Mouse (Mus musculus) telencephalon, adult 2 months (tissue): Measurements from ENCODE around the gene Adamts4.

Experiments used
- DNase-seq: peaks from one replicate; pipeline ENCODE4 v3.0.0-alpha.2; 2011; ENCODE audit warnings: low read depth, low spot score

The Adamts4 gene

GRCm38 (mm10) chr1:171252415-171252814, 2.2 kb downstream of the Adamts4 start:
- no peak for DNase-seq

DNA sequence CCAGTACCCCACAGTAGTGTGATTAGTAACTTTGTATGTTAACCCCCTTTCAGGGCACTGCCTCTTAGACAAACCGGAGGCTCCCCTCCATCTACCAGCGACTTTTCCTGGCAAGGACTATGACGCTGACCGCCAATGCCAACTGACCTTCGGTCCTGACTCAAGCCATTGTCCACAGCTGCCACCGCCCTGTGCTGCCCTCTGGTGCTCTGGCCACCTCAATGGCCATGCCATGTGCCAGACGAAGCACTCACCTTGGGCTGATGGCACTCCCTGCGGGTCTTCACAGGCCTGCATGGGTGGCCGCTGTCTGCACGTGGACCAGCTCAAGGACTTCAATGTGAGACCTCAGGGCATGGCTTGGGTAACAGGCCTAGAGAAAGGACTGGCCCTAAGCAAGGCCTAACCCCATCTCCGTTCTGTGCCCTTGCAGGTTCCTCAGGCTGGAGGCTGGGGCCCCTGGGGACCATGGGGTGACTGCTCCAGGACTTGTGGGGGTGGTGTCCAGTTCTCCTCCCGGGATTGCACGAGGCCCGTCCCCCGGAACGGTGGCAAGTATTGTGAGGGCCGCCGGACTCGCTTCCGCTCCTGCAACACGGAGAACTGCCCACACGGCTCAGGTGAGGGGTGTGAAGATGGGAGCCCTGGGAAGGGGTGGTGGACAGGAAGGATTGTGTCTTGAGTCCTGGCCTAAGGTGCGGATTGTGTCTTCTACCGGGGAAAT, 6.0 kb downstream of the Adamts4 start:
- DNase-seq = no peak

DNA sequence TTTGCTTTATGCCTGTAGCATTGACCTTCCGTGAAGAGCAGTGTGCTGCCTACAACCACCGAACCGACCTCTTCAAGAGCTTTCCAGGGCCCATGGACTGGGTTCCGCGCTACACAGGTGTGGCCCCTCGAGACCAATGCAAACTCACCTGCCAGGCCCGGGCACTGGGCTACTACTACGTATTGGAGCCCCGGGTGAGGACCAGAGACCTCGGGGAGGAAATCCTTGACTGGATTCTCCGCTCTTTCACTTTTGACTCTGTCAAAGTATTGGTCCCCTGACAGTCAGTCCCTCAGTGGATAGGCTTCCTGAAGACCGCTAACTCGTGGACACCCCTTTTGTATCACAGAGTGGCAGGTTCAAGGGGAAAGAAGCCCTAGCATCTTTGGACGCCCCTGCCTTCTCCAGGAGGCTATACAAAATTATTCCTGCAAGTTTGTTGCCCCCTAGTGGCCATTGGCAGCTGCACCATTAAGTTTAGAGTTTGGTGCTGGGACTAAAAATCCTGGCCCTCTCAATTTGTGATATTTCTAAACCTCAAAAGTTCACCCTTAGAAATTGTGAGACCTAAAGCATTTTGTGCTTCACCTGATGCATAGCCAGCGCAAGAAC, 6.8 kb downstream of the Adamts4 start:
- no peak for DNase-seq

DNA sequence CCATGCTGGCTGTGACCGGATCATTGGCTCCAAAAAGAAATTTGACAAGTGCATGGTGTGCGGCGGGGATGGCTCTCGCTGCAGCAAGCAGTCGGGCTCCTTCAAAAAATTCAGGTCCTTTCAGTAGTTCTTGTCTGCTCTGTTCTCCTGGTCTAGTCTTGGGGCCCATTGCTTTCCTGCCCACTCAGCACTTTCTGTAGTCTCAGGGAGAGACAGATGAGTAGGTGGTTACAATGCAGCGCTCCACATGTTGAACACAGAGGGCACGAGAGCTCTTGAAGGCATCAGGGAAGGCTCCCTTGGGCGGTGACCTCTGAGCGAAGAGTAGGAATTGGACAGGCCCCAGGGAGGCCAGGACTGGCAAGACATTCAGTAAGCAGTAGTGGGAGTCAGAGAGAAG, 7.6 kb downstream of the Adamts4 start:
- DNase-seq = no peak

DNA sequence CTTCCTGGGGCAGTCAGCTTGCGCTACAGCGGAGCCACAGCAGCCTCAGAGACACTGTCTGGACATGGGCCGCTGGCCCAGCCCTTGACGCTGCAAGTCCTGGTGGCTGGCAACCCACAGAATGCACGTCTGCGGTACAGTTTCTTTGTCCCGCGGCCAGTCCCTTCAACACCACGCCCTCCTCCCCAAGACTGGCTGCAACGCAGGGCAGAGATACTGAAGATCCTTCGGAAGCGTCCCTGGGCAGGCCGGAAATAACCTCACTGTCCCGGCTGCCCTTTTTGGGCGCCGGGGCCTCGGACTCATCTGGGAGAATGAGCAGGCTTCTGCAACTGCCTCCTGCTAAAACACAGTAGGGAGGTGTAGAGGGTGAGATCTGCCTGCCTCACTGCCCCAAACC, 8.7 kb downstream of the Adamts4 start:
- DNase-seq = no peak

DNA sequence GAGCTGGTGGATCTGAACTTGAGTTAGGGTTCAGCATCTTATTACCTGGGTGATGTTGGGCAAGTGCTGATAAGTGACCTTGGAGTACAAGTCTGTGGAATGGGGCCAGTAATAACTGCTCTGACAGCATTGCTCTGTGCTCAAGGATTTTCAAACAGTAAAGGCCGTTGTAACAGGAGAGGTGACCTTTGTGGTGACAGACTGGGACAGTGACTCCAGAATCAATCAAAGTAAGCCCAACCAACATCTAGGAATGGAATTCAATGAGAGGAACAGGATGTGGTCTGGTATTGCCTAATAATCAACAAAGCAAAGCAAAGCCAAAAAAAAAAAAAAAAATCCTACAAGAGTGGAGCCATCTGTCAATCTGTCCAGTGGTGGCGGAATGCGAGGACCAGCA, 10.1 kb downstream of the Adamts4 start:
- DNase-seq = no peak

DNA sequence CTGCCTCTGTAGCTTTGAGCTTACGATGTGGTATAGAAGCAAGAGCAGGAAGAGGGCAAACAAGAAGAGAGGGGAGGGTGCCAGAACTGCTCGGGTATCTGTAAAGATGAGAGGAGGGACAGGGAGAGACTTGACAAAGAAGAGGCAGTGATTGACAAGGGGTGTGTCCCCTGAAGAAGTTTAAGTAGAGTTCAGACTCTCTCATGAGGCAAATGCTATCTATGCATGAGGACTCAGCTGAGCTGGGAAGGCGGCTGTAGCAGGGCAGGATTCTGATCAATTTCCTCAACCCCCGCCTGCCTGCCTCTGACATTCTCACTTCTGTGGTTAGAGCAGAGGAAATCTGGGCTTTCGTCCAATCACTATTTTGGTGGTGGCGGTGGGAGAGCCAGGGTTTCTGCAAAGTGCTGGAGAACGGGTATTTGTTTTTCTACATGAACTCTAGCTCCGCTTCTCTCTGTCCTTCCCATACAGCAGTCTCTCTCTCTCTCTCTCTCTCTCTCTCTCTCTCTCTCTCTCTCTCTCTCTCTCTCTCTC, 12.4 kb downstream of the Adamts4 start:
- DNase-seq = peak; percentile 95

DNA sequence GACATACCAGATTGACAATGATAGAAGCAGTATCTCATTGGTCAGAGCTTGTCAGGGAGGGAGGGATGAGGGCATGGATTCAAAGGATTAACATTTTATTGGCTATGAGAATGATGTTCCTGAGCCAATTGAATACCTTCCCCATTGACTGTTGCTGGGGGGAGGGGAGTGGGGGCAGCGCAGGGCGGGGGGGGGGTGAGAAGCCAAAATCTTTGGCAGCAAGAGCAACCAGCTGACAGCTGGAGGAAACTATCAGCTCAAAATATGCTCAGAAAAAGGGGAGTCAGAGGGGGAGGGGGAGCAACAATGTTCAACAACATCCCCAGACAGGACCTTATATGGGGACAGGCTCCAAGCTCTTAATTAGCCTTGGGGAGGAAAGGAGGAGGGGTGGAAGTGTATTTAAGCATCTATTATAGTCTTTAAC, 13.0 kb downstream of the Adamts4 start:
- peak; percentile 88 for DNase-seq

DNA sequence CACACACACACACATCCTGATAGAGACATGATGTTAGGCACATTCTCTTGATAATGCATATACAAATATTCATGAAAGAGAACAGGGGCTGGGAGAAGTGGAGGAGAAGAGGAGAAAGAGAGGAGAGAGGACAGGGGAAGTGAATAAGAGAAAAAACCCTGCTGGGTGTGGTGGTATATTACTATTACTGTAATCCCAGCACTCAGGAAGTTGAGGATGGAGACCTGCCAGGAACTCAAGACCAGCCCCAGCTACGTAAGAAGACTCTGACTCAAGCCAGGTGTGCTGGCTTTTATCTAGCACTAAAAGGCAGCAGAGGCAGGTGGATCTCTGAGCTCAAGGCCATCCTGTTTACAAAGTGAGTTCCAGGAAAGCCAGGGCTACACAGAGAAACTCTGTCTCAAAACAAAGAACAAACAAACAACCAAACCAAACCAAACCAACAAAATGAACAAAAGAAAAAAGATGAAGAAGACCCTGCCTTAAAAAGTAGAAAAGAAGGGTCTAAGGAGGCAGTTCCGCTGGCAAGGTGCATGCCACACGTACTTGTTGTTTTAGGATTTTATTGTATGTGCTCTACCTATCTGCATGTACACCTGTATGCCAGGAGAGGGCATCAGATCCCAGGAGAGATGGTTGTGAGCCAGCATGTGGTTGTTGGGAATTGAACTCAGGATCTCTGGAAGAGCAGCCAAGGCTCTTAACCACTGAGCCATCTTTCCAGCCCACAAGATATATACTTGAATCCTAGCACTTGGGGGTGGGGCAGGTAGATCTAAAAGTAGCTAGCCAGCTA, 13.6 kb downstream of the Adamts4 start:
- no peak for DNase-seq

DNA sequence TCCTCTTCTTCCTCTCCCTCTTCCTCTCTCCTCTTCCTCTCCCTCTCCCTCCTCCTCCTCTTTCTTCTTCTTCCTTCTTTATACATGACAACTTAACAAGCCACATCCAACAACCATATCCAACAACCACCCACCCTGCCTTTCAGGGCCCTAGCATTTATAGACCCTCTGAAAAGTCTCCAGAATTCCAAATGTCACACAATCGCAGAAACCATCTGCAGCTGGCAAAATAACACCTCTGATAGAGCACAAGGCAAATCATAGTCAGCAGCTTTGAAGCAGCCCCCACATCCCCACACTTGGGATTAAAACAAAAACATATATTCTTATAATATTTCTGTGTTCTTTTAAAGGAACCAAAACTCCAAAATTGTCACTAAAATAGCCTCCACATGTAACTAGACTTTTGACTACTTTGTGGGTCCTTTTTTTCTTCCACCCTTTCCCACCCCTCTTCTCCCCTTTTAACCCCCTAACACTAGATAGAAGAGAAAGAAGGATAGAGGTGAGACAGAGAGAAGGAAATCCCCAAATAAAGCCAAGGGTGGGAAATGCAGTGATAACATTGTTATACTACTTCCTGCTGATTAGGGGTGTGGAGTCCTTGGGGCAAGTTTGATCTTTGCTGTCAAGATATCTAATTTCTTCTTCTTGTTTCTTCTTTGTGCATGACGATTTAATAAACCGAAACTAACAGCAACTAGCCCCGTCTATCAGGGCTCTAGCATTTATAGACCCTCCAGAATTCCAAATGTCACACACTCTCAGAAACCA, 15.9 kb downstream of the Adamts4 start:
- DNase-seq = peak; percentile 60

DNA sequence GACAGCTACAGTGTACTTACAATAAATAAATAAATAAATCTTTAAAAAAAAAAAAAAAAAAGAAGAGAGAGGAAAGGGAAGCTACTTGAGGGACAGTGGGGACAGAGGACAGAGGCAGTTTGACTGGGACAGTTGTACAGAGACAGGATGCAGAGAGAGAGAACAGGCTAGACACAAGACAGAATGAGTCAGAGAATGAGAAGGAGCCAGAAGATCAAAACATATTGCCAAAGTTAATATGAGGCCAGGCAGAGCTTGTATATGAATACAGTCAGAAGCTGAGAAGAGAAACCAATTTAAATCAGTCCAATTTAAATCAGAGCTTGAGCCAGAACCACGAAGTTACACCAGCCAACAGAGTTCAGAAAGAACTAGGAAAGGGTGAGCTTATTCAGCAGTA, 18.1 kb downstream of the Adamts4 start:
- DNase-seq = no peak

GRCm38 (mm10) chr1:171269848-171270572, 19.8 kb downstream of the Adamts4 start, which contains the start of gene B4galt3:
TSS of gene B4galt3 (plus strand) at chr1:171270328.
- DNase-seq = peak; percentile 81

GRCm38 (mm10) chr1:171270573-171270900, 20.3 kb downstream of the Adamts4 start:
- no peak for DNase-seq

DNA sequence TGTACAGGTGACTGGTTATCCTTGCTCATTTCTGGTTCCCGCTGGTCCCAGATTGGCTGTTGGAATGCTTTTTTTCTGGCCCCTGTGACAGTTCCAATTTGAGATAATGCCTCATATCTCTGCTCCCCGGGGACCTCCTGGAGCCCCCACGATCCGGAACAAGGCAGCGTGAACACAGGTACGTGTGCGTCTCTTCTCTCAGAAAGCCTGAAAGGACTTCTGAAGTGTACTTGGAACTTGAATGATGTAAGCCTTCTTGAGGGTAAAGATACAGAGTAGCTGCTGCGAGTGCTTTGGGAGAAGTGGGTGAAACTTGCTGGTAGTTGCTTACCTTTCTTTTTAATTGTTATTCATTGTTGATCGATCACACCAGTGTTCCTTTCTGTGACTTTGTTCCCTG, 21.0 kb downstream of the Adamts4 start:
- no peak for DNase-seq

DNA sequence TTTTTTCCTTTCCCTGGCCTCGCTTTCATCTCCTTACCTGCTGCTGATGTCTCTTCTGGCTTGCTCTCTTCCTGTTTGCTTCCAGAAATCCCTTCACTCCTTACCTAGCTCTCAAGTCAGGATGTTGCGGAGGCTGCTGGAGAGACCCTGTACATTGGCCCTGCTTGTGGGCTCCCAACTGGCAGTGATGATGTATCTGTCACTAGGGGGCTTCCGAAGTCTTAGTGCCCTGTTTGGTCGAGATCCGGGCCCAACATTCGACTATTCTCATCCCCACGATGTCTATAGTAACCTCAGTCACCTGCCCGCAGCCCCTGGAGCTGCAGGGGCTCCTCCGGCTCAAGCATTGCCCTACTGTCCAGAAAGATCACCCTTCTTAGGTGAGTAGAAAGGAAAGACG, 21.4 kb downstream of the Adamts4 start:
- DNase-seq = no peak

- no peak for DNase-seq
Measured at GRCm38 (mm10) chr1:171272086-171272485, 21.9 kb downstream of the Adamts4 start.

DNA sequence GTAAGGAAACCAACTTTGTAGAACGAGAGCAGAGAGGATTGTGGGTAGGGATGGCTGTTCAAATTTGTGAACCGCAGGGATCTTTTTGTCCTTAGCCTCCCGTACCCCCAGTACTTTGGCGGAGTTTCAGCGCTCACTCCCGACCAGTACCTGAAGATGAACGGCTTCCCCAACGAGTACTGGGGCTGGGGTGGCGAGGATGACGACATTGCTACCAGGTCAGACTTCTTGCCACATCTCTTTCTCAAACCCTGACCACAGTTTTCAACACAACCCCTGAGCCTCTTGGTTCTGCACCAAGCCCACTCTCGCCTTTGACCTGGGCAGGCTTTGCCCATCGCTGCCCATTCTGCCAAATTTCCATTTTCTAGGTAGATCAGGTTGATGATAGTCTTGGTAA, 23.9 kb downstream of the Adamts4 start:
- no peak for DNase-seq

DNA sequence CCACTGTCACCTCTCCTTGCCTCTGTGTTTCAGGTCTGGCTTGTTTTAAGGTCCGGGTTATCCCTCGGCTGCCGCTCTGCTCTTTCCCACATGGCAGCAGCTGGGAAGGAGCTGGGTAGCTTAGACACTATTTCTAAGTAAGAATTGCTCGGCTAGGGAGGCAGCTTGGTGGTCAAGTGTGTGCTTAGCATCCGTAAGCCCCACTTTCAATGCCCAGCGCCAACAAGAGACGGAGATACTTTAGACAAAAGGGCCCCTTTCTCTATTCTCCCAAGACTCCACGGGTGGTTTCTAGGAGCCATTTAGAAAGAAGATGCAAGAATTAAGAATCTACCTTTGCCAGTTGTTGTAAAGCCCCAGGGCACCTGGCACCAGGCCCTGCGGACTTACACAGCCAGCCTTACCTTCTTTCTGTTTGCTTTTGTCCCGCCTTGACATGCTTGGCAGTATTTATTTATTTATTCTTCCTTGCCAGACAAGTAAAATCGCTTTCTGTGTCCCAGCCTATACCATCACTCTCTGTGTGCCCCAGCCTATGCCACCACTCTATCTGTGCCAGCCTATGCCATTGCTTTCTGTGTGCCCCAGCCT, 25.0 kb downstream of the Adamts4 start:
- DNase-seq = no peak

GRCm38 (mm10) chr1:171276110-171276748, 26.0 kb downstream of the Adamts4 start:
- no peak for DNase-seq

DNA sequence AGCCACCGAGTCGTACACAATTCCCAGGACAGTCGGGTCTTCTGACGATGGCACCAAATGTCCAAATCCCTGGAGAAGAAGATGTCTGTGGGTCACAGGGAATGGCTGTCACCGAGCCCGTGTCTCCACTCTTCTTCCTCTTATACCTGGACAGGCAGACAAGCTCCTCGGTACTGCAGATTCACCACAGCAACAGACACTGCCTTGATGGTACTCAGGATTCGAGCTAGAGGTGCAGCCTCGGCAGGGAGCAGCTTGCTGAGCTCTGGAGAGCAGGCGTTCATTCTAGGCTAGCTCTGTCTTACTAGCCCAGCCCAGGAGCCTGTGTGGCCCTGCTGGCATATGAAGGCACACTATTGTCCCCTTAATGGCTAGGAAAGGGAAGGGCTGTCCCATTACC, 27.5 kb downstream of the Adamts4 start:
- no peak for DNase-seq
